Mouse (Mus musculus) hindbrain, embryonic 15.5 days (tissue): ENCODE measurements around the gene Arl8a. TPM values are rescaled to one million over a fixed set of nuclear protein-coding genes. Genes with fewer than 3 reads are reported as not detected.
A peak's percentile ranks its signal among the peaks of the same experiment; 100 is the strongest.
"Not testable (repeated sequence)": the region's sequence is repeated elsewhere in the genome, so short reads cannot be mapped to it uniquely, and the experiment has no call there.

Source experiments
- ATAC-seq: fragments of 200-750 bp; cut with Nextera tagmentation; 2 replicates; pipeline ENCODE4 v1.8.0; 2017; ENCODE audit warnings: low read depth, moderate number of reproducible peaks, moderate TSS enrichment; ENCODE audit not compliant: low FRiP score
- H3K27ac ChIP-seq: fragments of 300-500 bp; sonication (generic); replicated peaks from 2 replicates; pipeline ENCODE4 v1.5.1; 2015; ENCODE audit warnings: mild to moderate bottlenecking, inconsistent platforms
- H3K27me3 ChIP-seq: fragments of 300-500 bp; sonication (generic); 2 replicates; pipeline ENCODE4 v1.6.1; 2015; ENCODE audit warnings: control low read depth, inconsistent platforms
- H3K36me3 ChIP-seq: fragments of 300-500 bp; sonication (generic); 2 replicates; pipeline ENCODE4 v1.6.1; 2015; ENCODE audit warnings: control low read depth, inconsistent platforms
- H3K4me1 ChIP-seq: fragments of 300-500 bp; sonication (generic); replicated peaks from 2 replicates; pipeline ENCODE4 v1.6.1; 2015; ENCODE audit warnings: control low read depth, inconsistent platforms
- H3K4me2 ChIP-seq: fragments of 300-500 bp; sonication (generic); 2 replicates; pipeline ENCODE4 v1.6.1; 2015; ENCODE audit warnings: moderate library complexity, mild to moderate bottlenecking, inconsistent platforms
- H3K4me3 ChIP-seq: fragments of 300-500 bp; sonication (generic); 2 replicates; pipeline ENCODE4 v1.5.1; 2015; ENCODE audit warnings: mild to moderate bottlenecking, inconsistent platforms
- H3K9ac ChIP-seq: fragments of 300-500 bp; sonication (generic); 2 replicates; pipeline ENCODE4 v1.6.1; 2015; ENCODE audit warnings: inconsistent platforms
- H3K9me3 ChIP-seq: fragments of 300-500 bp; sonication (generic); 2 replicates; pipeline ENCODE4 v1.6.1; 2016; ENCODE audit warnings: control low read depth, inconsistent platforms
- WGBS: fragments of 180-500 bp; shearing (Covaris S2); methylation state at CpG from one replicate; pipeline ENCODE4 v1.1.7; 2015; 5-methylcytosine and 5-hydroxymethylcytosine counted together
- polyA plus RNA-seq: library from polyadenylated mRNA; unstranded; fragments of >200 nt; fragmentation: Nextera tagmentation; extraction: Ambion mirVana; gene quantifications from 2 replicates; pipeline ENCODE4 v1.2.1, GENCODE M21; 2015

Arl8a gene
- polyA plus RNA-seq = 343 and 418 TPM in 2 replicates

GRCm38 (mm10) chr1:135146077-135146945 lies at the start of gene Arl8a:
Gene Arl8a (plus strand): TSS chr1:135146824.
- Histone ChIP-seq H3K27ac (peak within 1 kb of the TSS; percentile 99), H3K9ac (peak within 1 kb of the TSS; percentile 99), H3K4me2 (peak within 1 kb of the TSS; percentile 81), H3K4me3 (peak within 1 kb of the TSS; percentile 95), H3K36me3 (no peaks in the 10 kb centered on the region; the same call in 1 of the 2 replicates), H3K27me3 (no peaks in the 10 kb centered on the region), H3K4me1 (peaks cover 44% of the 10 kb centered on the region), H3K9me3 (no peaks in the 10 kb centered on the region)
- ATAC-seq = peak; percentile 85
- under 1% methylated on average over 76 of the region's 78 CpGs for WGBS

GRCm38 (mm10) chr1:135097441-135097840 lies 49.2 kb upstream of the Arl8a start:
- 92% methylated on average over 6 of the region's 6 CpGs for WGBS
- Histone ChIP-seq H3K9me3 (no peaks in the 10 kb centered on the region), H3K27ac (no peak overlapping the region), H3K4me3 (no peak overlapping the region), H3K4me2 (no peak overlapping the region), H3K27me3 (peaks cover 14% of the 10 kb centered on the region), H3K9ac (no peak overlapping the region), H3K36me3 (no peaks in the 10 kb centered on the region), H3K4me1 (no peaks in the 10 kb centered on the region)
- ATAC-seq = no peak

GRCm38 (mm10) chr1:135098441-135098840 lies 48.2 kb upstream of the Arl8a start:
- 72% methylated on average over 7 of the region's 7 CpGs for WGBS
- H3K4me2 ChIP-seq = no peak overlapping the region
- H3K27me3 ChIP-seq = peaks cover 21% of the 10 kb centered on the region
- no peaks in the 10 kb centered on the region for H3K4me1 ChIP-seq
- H3K4me3 ChIP-seq = no peak overlapping the region
- H3K9ac ChIP-seq = no peak overlapping the region
- H3K9me3 ChIP-seq = no peaks in the 10 kb centered on the region
- no peak overlapping the region for H3K27ac ChIP-seq
- H3K36me3 ChIP-seq = no peaks in the 10 kb centered on the region
- no peak for ATAC-seq

- Histone ChIP-seq H3K4me3 (no peak overlapping the region), H3K27me3 (peaks cover 41% of the 10 kb centered on the region), H3K4me1 (peaks cover 7% of the 10 kb centered on the region), H3K36me3 (no peaks in the 10 kb centered on the region), H3K9me3 (no peaks in the 10 kb centered on the region), H3K9ac (no peak overlapping the region), H3K4me2 (no peak overlapping the region), H3K27ac (no peak overlapping the region)
- 69% methylated on average over 7 of the region's 7 CpGs for WGBS
- no peak for ATAC-seq
Observed at GRCm38 (mm10) chr1:135100400-135100799, 46.2 kb upstream of the Arl8a start.

- Histone ChIP-seq H3K4me2 (peak within 1 kb of the TSS; percentile 73), H3K36me3 (no peaks in the 10 kb centered on the region), H3K4me3 (peak within 1 kb of the TSS; percentile 40), H3K9ac (0 out of 2 replicates have a peak within 1 kb of the TSS, but pooled peaks have one; percentile 9), H3K27me3 (peaks cover 61% of the 10 kb centered on the region), H3K4me1 (peaks cover 12% of the 10 kb centered on the region), H3K27ac (no peak within 1 kb of the TSS), H3K9me3 (no peaks in the 10 kb centered on the region)
- under 1% methylated on average over 37 of the region's 40 CpGs for whole genome bisulfite sequencing
- no peak for ATAC-seq
Observed at GRCm38 (mm10) chr1:135105124-135105523, 41.5 kb upstream of the Arl8a start, which contains the start of gene Lgr6. Gene Lgr6 (minus strand): TSS chr1:135105276.

GRCm38 (mm10) chr1:135105951-135106350 lies 40.7 kb upstream of the Arl8a start:
- Histone ChIP-seq H3K27ac (no peak overlapping the region), H3K27me3 (peaks cover 58% of the 10 kb centered on the region), H3K4me3 (0 out of 2 replicates have a peak overlapping the region, but pooled peaks have one; percentile 40), H3K36me3 (no peaks in the 10 kb centered on the region), H3K9ac (no peak overlapping the region), H3K4me1 (peaks cover 12% of the 10 kb centered on the region), H3K4me2 (no peak overlapping the region), H3K9me3 (no peaks in the 10 kb centered on the region)
- ATAC-seq = no peak
- WGBS = 3% methylated on average over 8 of the region's 8 CpGs

GRCm38 (mm10) chr1:135108611-135109010 lies 38.0 kb upstream of the Arl8a start:
- Histone ChIP-seq H3K4me3 (no peak overlapping the region), H3K27ac (no peak overlapping the region), H3K4me1 (peaks cover 12% of the 10 kb centered on the region), H3K36me3 (no peaks in the 10 kb centered on the region), H3K4me2 (no peak overlapping the region), H3K9ac (no peak overlapping the region), H3K27me3 (peaks cover 40% of the 10 kb centered on the region), H3K9me3 (no peaks in the 10 kb centered on the region)
- 45% methylated on average over 6 of the region's 6 CpGs for whole genome bisulfite sequencing
- no peak for ATAC-seq

GRCm38 (mm10) chr1:135110075-135110474 lies 36.5 kb upstream of the Arl8a start:
- Histone ChIP-seq H3K4me1 (peaks cover 8% of the 10 kb centered on the region), H3K27ac (no peak overlapping the region), H3K36me3 (no peaks in the 10 kb centered on the region), H3K27me3 (peaks cover 26% of the 10 kb centered on the region), H3K4me2 (no peak overlapping the region), H3K9me3 (no peaks in the 10 kb centered on the region), H3K4me3 (no peak overlapping the region), H3K9ac (no peak overlapping the region)
- WGBS = 17% methylated on average over 6 of the region's 6 CpGs
- no peak for ATAC-seq

GRCm38 (mm10) chr1:135111271-135111670 lies 35.4 kb upstream of the Arl8a start:
- 71% methylated on average over 5 of the region's 5 CpGs for WGBS
- peaks cover 14% of the 10 kb centered on the region; the same call in 1 of the 2 replicates for H3K27me3 ChIP-seq
- H3K27ac ChIP-seq, H3K9ac ChIP-seq, H3K4me1 ChIP-seq, H3K36me3 ChIP-seq, H3K4me2 ChIP-seq, ATAC-seq, H3K9me3 ChIP-seq, H3K4me3 ChIP-seq: not testable (repeated sequence)

GRCm38 (mm10) chr1:135112661-135113060 lies 34.0 kb upstream of the Arl8a start:
- Histone ChIP-seq H3K4me3 (no peak overlapping the region), H3K27ac (no peak overlapping the region), H3K4me2 (no peak overlapping the region), H3K27me3 (no peaks in the 10 kb centered on the region), H3K9me3 (no peaks in the 10 kb centered on the region), H3K9ac (no peak overlapping the region), H3K36me3 (no peaks in the 10 kb centered on the region), H3K4me1 (no peaks in the 10 kb centered on the region)
- no peak for ATAC-seq
- 12% methylated on average over 8 of the region's 8 CpGs for WGBS

- ATAC-seq = no peak
- Histone ChIP-seq H3K27ac (no peak overlapping the region), H3K4me3 (no peak overlapping the region), H3K36me3 (no peaks in the 10 kb centered on the region), H3K4me1 (peaks cover 10% of the 10 kb centered on the region; the same call in 1 of the 2 replicates), H3K27me3 (no peaks in the 10 kb centered on the region), H3K9ac (no peak overlapping the region), H3K9me3 (no peaks in the 10 kb centered on the region), H3K4me2 (no peak overlapping the region)
- WGBS = 93% methylated on average over 8 of the region's 8 CpGs
Observed at GRCm38 (mm10) chr1:135124573-135125363, 21.9 kb upstream of the Arl8a start.

- Histone ChIP-seq H3K4me1 (peaks cover 10% of the 10 kb centered on the region; the same call in 1 of the 2 replicates), H3K27me3 (no peaks in the 10 kb centered on the region), H3K4me2 (no peak overlapping the region), H3K9me3 (no peaks in the 10 kb centered on the region), H3K4me3 (no peak overlapping the region), H3K27ac (no peak overlapping the region), H3K9ac (no peak overlapping the region), H3K36me3 (no peaks in the 10 kb centered on the region)
- 55% methylated on average over 8 of the region's 8 CpGs for WGBS
- ATAC-seq = peak; percentile 60; the same call in 1 of the 2 replicates
Observed at GRCm38 (mm10) chr1:135125990-135126389, 20.6 kb upstream of the Arl8a start.
